Mouse (Mus musculus) limb, embryonic 14.5 days (tissue): ENCODE measurements around the gene Etnk2. TPM values are rescaled to one million over a fixed set of nuclear protein-coding genes. Genes with fewer than 3 reads are reported as not detected.

Source experiments
- ATAC-seq: fragments of 200-750 bp; cut with Nextera tagmentation; 2 replicates; pipeline ENCODE4 v1.8.0; 2017; ENCODE audit warnings: low read depth, moderate number of reproducible peaks, moderate TSS enrichment; ENCODE audit not compliant: low FRiP score
- DNase-seq: peaks from one replicate; pipeline ENCODE4 v3.0.0-alpha.2; 2015; ENCODE audit warnings: low spot score
- H3K27ac ChIP-seq: fragments of 300-500 bp; sonication (generic); replicated peaks from 2 replicates; pipeline ENCODE4 v1.5.1; 2014; ENCODE audit warnings: low read depth, mild to moderate bottlenecking, low read length, moderate library complexity, mixed read lengths
- H3K27me3 ChIP-seq: fragments of 300-500 bp; sonication (generic); 2 replicates; pipeline ENCODE4 v1.6.1; 2014; ENCODE audit warnings: low read length, mixed read lengths; ENCODE audit not compliant: control insufficient read depth, insufficient read depth
- H3K36me3 ChIP-seq: fragments of 300-500 bp; sonication (generic); 2 replicates; pipeline ENCODE4 v1.6.1; 2014; ENCODE audit warnings: mild to moderate bottlenecking, low read length, moderate library complexity, mixed read lengths; ENCODE audit not compliant: control insufficient read depth, insufficient read depth
- H3K4me1 ChIP-seq: fragments of 300-500 bp; sonication (generic); 2 replicates; pipeline ENCODE4 v1.6.1; 2014; ENCODE audit warnings: antibody characterized with exemption, low read length, mixed read lengths; ENCODE audit not compliant: control insufficient read depth, insufficient read depth
- H3K4me2 ChIP-seq: fragments of 300-500 bp; sonication (generic); replicated peaks from 2 replicates; pipeline ENCODE4 v1.6.1; 2014; ENCODE audit warnings: low read depth, mild to moderate bottlenecking, low read length, moderate library complexity; ENCODE audit not compliant: severe bottlenecking
- H3K4me3 ChIP-seq: fragments of 300-500 bp; sonication (generic); replicated peaks from 2 replicates; pipeline ENCODE4 v1.5.1; 2014; ENCODE audit warnings: low read length
- H3K9ac ChIP-seq: fragments of 300-500 bp; sonication (generic); 2 replicates; pipeline ENCODE4 v1.6.1; 2014; ENCODE audit warnings: mild to moderate bottlenecking, low read depth, low read length, moderate library complexity; ENCODE audit not compliant: severe bottlenecking
- H3K9me3 ChIP-seq: fragments of 300-500 bp; sonication (generic); 2 replicates; pipeline ENCODE4 v1.6.1; 2016; ENCODE audit warnings: low read length; ENCODE audit not compliant: control insufficient read depth
- POLR2A ChIP-seq: fragments of 200-500 bp; IDR thresholded peaks from 2 replicates; pipeline ENCODE4 v1.8.0; 2012; ENCODE audit warnings: inconsistent platforms, mild to moderate bottlenecking, moderate library complexity, borderline replicate concordance; ENCODE audit not compliant: insufficient read depth, insufficient read length; ENCODE audit errors: extremely low read depth
- WGBS: fragments of 180-500 bp; shearing (Covaris S2); extraction: QIAGEN DNeasy Blood & Tissue Kit; methylation state at CpG from one replicate; pipeline ENCODE4 v1.1.7; 2014; 5-methylcytosine and 5-hydroxymethylcytosine counted together
- polyA plus RNA-seq, 2 experiments: library from polyadenylated mRNA; depleted of rRNA in 1 of 2; stranded (reverse) in 1 of 2; unstranded in 1 of 2; fragments of >200 nt; fragmentation: Nextera tagmentation in 1 of 2; extraction: Ambion mirVana in 1 of 2; gene quantifications; 2 replicates each; pipeline versions ENCODE4 v1.2.1 to v1.2.3; 2012 to 2014

The Etnk2 gene
- polyA plus RNA-seq, 2 experiments, result 0.91 to 1.4 TPM

GRCm38 (mm10) chr1:133421061-133421460 lies 57.7 kb downstream of the Etnk2 start:
- DNase-seq (no peak), ATAC-seq (no peak)
- Histone ChIP-seq H3K4me1 (peaks cover 16% of the 10 kb centered on the region; the same call in 1 of the 2 replicates), H3K36me3 (no peaks in the 10 kb centered on the region), H3K4me3 (no peak overlapping the region), H3K27me3 (0 out of 2 replicates have a peak, but pooled peaks cover 4% of the 10 kb centered on the region), H3K9ac (no peak overlapping the region), H3K27ac (no peak overlapping the region), H3K9me3 (no peaks in the 10 kb centered on the region), H3K4me2 (no peak overlapping the region)
- no peak for TF ChIP-seq POLR2A
- 38% methylated on average over 2 of the region's 2 CpGs for WGBS

DNA sequence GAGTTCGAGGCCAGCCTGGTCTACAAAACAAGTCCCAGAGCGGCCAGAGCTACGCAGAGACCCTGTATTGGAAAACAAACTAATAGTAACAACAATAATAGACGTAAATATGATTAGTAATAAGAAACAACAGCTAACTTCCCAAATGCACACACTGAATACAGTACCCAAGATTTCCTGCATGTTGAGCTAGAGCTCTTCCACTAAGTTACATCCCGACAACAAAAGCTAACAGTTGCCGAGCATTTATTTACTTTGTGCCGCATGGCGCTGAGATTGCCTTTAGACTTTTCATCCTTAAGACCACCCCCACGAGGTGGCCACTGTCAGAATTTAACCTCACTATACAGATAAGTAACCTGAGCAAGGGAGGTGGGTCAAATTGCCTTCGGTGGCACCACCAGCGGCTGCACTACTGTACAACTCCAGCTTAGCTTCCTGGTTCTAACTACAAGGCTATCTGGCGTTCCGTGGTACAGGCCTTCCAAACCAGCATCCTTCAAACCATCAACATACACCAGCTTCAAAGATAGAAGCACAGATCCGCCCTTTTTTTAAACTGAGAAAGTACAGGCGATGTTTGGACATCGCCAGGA lies 58.7 kb downstream of the Etnk2 start:
- no peak for DNase-seq
- Histone ChIP-seq H3K27ac (no peak overlapping the region; the same call in 1 of the 2 replicates), H3K4me3 (peak overlapping the region; percentile 79), H3K4me2 (peak overlapping the region; percentile 100), H3K9ac (0 out of 2 replicates have a peak overlapping the region, but pooled peaks have one; percentile 72), H3K36me3 (no peaks in the 10 kb centered on the region), H3K27me3 (0 out of 2 replicates have a peak, but pooled peaks cover 4% of the 10 kb centered on the region), H3K4me1 (peaks cover 16% of the 10 kb centered on the region; the same call in 1 of the 2 replicates), H3K9me3 (no peaks in the 10 kb centered on the region)
- WGBS, result 45% methylated on average over 16 of the region's 16 CpGs
- ATAC-seq, result no peak
- no peak for TF ChIP-seq POLR2A

DNA sequence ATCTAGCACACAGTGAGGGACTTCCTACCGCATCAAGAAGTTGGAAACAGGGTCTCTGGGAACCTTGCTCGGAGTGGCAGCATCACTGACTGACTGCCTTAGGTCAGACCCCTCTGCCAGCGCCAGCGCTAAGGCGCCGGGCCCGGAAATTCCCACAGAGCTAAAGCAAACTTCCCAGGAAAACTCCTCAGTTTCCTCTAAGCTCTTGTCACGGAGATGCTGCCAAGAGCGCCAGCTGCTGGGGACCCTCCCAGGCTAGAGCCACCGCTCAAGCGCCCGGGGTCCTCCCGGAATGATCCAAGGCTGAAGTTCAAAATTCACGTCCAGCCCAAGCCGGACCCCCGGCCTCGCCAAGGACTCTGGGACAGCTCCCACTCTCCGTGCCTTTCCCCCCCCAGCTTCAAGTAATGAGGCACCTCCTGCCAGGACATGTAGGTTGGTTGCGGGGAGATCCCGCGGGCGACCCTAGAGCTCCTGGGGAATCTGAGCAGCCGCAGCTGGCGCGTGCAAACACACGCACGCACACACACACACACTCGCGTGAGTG lies 59.3 kb downstream of the Etnk2 start:
- H3K27ac ChIP-seq, result no peak overlapping the region; the same call in 1 of the 2 replicates
- WGBS, result under 1% methylated on average over 29 of the region's 29 CpGs

DNA sequence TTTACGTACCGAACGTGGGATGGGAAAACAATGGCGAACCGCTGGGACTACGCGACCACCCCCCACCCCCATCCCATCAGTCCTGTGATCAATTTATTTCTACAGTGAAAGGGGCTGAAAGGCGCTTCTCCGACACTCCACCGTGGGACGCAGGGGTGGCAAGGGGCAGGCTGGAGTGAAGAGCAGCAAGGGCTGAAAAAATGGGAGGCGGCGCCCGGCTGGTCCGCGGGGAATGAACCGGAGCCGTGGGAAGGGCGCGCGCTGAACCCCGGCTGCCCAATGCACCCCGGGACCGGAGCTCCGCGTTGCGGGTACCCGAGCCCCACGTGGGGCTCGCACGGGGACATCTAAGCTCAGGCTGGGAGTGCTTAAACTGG lies 59.8 kb downstream of the Etnk2 start:
- H3K36me3 ChIP-seq, result no peaks in the 10 kb centered on the region
- H3K27ac ChIP-seq, result no peak overlapping the region
- no peak for TF ChIP-seq POLR2A
- peak overlapping the region; percentile 72 for H3K9ac ChIP-seq
- peak overlapping the region; percentile 79 for H3K4me3 ChIP-seq
- ATAC-seq, result 0 out of 2 replicates have a peak, but pooled peaks have one; percentile 20
- peak overlapping the region; percentile 100 for H3K4me2 ChIP-seq
- 0% methylated on average over 29 of the region's 31 CpGs for WGBS
- H3K4me1 ChIP-seq, result peaks cover 7% of the 10 kb centered on the region; the same call in 1 of the 2 replicates
- H3K27me3 ChIP-seq, result 0 out of 2 replicates have a peak, but pooled peaks cover 4% of the 10 kb centered on the region
- no peak for DNase-seq
- H3K9me3 ChIP-seq, result no peaks in the 10 kb centered on the region

More for the DNA sequence above, 59.3 kb downstream of the Etnk2 start:
- no peak for ATAC-seq
- Histone ChIP-seq H3K4me1 (peaks cover 12% of the 10 kb centered on the region; the same call in 1 of the 2 replicates), H3K27me3 (0 out of 2 replicates have a peak, but pooled peaks cover 4% of the 10 kb centered on the region), H3K9ac (peak overlapping the region; percentile 72), H3K4me2 (peak overlapping the region; percentile 100), H3K36me3 (no peaks in the 10 kb centered on the region), H3K4me3 (peak overlapping the region; percentile 79), H3K9me3 (no peaks in the 10 kb centered on the region)
- peak; percentile 29 for DNase-seq
- no peak for TF ChIP-seq POLR2A

DNA sequence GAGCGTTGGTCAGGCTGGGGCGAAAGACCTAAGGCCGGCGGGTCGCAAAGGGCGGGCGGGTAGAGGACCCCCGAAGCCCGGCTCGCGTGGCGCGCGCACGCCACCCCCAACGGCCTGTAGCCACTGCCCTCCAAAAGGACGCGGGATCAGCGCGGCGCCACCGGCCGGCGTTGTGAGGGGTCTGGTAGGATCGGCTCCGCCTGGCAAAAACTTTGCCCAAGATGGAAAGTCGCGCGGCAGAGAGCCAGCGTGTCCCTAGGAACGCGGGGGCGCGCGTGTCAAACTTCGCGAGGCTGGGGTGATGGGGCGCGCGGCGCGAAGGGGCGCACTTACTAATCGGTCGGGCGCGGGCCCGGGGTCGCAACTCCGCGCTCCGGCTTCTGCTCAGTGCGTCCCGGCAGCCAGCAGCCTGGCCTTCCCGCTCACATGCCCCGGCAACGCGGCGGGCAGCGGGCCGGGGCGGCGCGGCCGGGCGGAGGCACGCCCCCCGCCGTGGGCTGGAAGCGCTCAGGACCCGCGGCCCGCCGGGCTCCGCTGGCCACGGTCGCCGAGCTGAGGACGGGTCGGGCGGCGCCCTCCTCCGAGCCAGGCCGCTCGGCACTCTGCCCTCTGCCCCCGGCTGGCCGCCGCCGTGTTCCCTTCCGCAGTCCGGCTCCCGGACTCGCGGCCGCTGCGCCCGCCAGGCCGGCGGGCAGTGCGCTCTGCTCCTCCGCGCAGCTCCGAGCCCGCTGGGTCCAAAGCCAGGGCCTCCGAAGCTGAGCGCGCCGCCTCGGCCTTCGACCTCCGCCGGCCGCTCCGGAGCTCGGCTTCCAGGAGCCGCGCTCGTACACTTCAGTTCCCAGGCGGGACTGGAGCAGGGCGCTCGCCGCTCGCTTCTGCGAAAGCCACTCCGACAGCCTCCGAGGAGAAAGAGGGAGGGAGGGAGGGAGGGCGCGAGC lies 60.4 kb downstream of the Etnk2 start, which contains the start of gene Sox13:
Sox13 (minus strand) TSS at position 835 of the 938 bp plus-strand sequence.
- peak; percentile 66 for ATAC-seq
- WGBS, result under 1% methylated on average over 69 of the region's 128 CpGs
- peaks cover 5% of the 10 kb centered on the region; the same call in 1 of the 2 replicates for H3K4me1 ChIP-seq

More for the DNA sequence above, 60.4 kb downstream of the Etnk2 start, which contains the start of gene Sox13:
- H3K9me3 ChIP-seq, result no peaks in the 10 kb centered on the region
- no peak for TF ChIP-seq POLR2A
- H3K4me2 ChIP-seq, result peak within 1 kb of the TSS; percentile 100
- H3K27me3 ChIP-seq, result 0 out of 2 replicates have a peak, but pooled peaks cover 4% of the 10 kb centered on the region
- peak; percentile 34 for DNase-seq
- no peaks in the 10 kb centered on the region for H3K36me3 ChIP-seq
- peak within 1 kb of the TSS; percentile 79 for H3K4me3 ChIP-seq
- H3K27ac ChIP-seq, result peak within 1 kb of the TSS; percentile 72
- peak within 1 kb of the TSS; percentile 72 for H3K9ac ChIP-seq
